Comparison of ENCODE assay signal across 7 mouse cellular contexts in genomic region chr10:82004822-82005221, GRCm38 (mm10). TPM values are rescaled to one million over a fixed set of nuclear protein-coding genes. Genes with fewer than 3 reads are reported as not detected.
DNase-seq lines count a peak whose midpoint lies in the region; ATAC-seq and TF ChIP-seq lines count a peak whose summit lies in the region.
"Not testable (repeated sequence)": the region's sequence is repeated elsewhere in the genome, so short reads cannot be mapped to it uniquely, and the experiment has no call there.

No protein-coding gene starts in this region.

- not testable (repeated sequence) for H3K4me1 ChIP-seq in CH12.LX (ENCODE audit: control insufficient read depth in 1 of 2, insufficient read depth in 2 of 2); liver, embryonic 14.5 days (replicated peaks; ENCODE audit: control insufficient read depth in 2 of 2, insufficient read depth in 2 of 2, low read length in 1 of 2); stomach, postnatal 0 days (replicated peaks; ENCODE audit: control insufficient read depth, insufficient read depth)

- H3K4me2 ChIP-seq in CH12.LX (ENCODE audit: insufficient read depth, low read depth, poor library complexity, severe bottlenecking); liver, embryonic 14.5 days (ENCODE audit: low read depth); stomach, postnatal 0 days (replicated peaks; ENCODE audit: low read depth): not testable (repeated sequence)

- not testable (repeated sequence) for H3K27ac ChIP-seq in CH12.LX (ENCODE audit: insufficient read depth, low read depth); liver, embryonic 14.5 days; stomach, postnatal 0 days (replicated peaks)

- H3K9ac ChIP-seq in CH12.LX (ENCODE audit: insufficient read depth, low read depth); liver, embryonic 14.5 days (replicated peaks); stomach, postnatal 0 days (ENCODE audit: low read length): not testable (repeated sequence)

- DNase-seq in CH12.LX (ENCODE audit: extremely low read depth), result peak; percentile 53
- peak; percentile 24 for DNase-seq in WW6 (ENCODE audit: low read depth, low spot score)
- peak; percentile 15 for DNase-seq in embryo, embryonic 10.5 days (ENCODE audit: low spot score)
- DNase-seq in induced T-regulatory cell, adult 2 months (ENCODE audit: low read depth), result peak; percentile 83
- peak; percentile 2 to 20 (median 7) for DNase-seq in liver, embryonic 14.5 days (ENCODE audit: low read depth in 3 of 3, low spot score in 3 of 3)
- DNase-seq in mesoderm, embryonic 11.5 days (ENCODE audit: low read depth, low spot score), result peak; percentile 15
- not testable (repeated sequence) for DNase-seq in stomach, postnatal 0 days (ENCODE audit: low spot score)

- H3K36me3 ChIP-seq in CH12.LX (replicated peaks in 1 of 2; ENCODE audit: control insufficient read depth in 1 of 2, insufficient read depth in 1 of 2, low read length in 1 of 2); liver, embryonic 14.5 days (replicated peaks; ENCODE audit: control insufficient read depth, insufficient read depth, low read depth); stomach, postnatal 0 days (ENCODE audit: control insufficient read depth, insufficient read depth, low read length): not testable (repeated sequence)

- TF ChIP-seq EP300 in CH12.LX (IDR thresholded peaks at IDR 0.05; ENCODE audit: low read length); liver, embryonic 14.5 days (IDR thresholded peaks at IDR 0.05; ENCODE audit: low read depth); stomach, postnatal 0 days (optimal IDR thresholded peaks at IDR 0.05): not testable (repeated sequence)

- TF ChIP-seq POLR2A in CH12.LX (IDR thresholded peaks at IDR 0.05; ENCODE audit: low read depth, low read length), result not testable (repeated sequence)

- not testable (repeated sequence) for H3K79me2 ChIP-seq in CH12.LX (replicated peaks; ENCODE audit: control insufficient read depth, extremely low read depth, insufficient read depth, poor library complexity, severe bottlenecking)

- 24% methylated on average over 1 of the region's 2 CpGs for WGBS in liver, embryonic 14.5 days (ENCODE audit: insufficient replicate concordance)
- 36% methylated on average over 1 of the region's 2 CpGs for WGBS in stomach, postnatal 0 days

- dilution Hi-C loops in CH12.LX (cut with MboI; ENCODE audit: extremely low pct_ligation_motif_present, extremely low pct_unique_long_range_greater_than_20kb, low sequenced_read_pairs), result not testable (repeated sequence)

- TF ChIP-seq CTCF in CH12.LX (conservative IDR thresholded peaks at IDR 0.05 in 1 of 2, IDR thresholded peaks at IDR 0.05 in 1 of 2; ENCODE audit: low read depth in 2 of 2, low read length in 2 of 2), result peak; percentile 16 to 43; a peak in 2 of 4 replicates
- peak; percentile 50 for TF ChIP-seq CTCF in liver, embryonic 14.5 days (IDR thresholded peaks at IDR 0.05; ENCODE audit: low read depth)
- peak; percentile 27; the same call in 1 of the 2 replicates for TF ChIP-seq CTCF in stomach, postnatal 0 days (IDR thresholded peaks at IDR 0.05; ENCODE audit: low read depth)

- TF ChIP-seq RAD21 in CH12.LX (IDR thresholded peaks at IDR 0.05; ENCODE audit: low read depth, low read length), result not testable (repeated sequence)

- H3K4me3 ChIP-seq in CH12.LX (replicated peaks in 1 of 3; ENCODE audit: low read depth in 2 of 3, low read length in 2 of 3, poor library complexity in 1 of 3); liver, embryonic 14.5 days (ENCODE audit: insufficient read depth in 1 of 2, low read depth in 2 of 2, low read length in 2 of 2); stomach, postnatal 0 days (ENCODE audit: low read depth, low read length): not testable (repeated sequence)

- not testable (repeated sequence) for H3K27me3 ChIP-seq in CH12.LX (replicated peaks); liver, embryonic 14.5 days (ENCODE audit: control insufficient read depth, insufficient read depth, low read length); stomach, postnatal 0 days (ENCODE audit: control insufficient read depth, insufficient read depth, low read length)

- H3K9me3 ChIP-seq in CH12.LX (replicated peaks; ENCODE audit: low read length); liver, embryonic 14.5 days (ENCODE audit: control insufficient read depth, low read length); stomach, postnatal 0 days (ENCODE audit: control insufficient read depth, low read length): not testable (repeated sequence)

- in situ Hi-C loops in CH12.LX (cut with MboI; ENCODE audit: low pct_ligation_motif_present, low pct_unique_long_range_greater_than_20kb, low sequenced_read_pairs), result not testable (repeated sequence)

- not testable (repeated sequence) for ATAC-seq in liver, embryonic 14.5 days (ENCODE audit: insufficient read depth); stomach, postnatal 0 days (ENCODE audit: low FRiP score, low TSS enrichment)

RNA-seq across cellular contexts. Expression of gene Zfp873, which starts 43.1 kb away (rescaled TPM):
- 4.3 and 5.2 TPM in 2 replicates for total RNA-seq in CH12.LX (2012; rRNA removed)
- total RNA-seq in CH12.LX (2014; rRNA removed), result 8.1 and 8.8 TPM in 2 replicates
- 2.9 and 3.3 TPM in 2 replicates for polyA plus RNA-seq in CH12.LX (2012; ENCODE audit: insufficient read length, low read depth)
- polyA plus RNA-seq in liver, embryonic 14.5 days (2012; rRNA removed), result 0.90 and 1.6 TPM in 2 replicates
- 1.7 TPM in 2 replicates for polyA plus RNA-seq in liver, embryonic 14.5 days (2014; fragmentation: Nextera tagmentation; extraction: Ambion mirVana)
- 5.1 and 5.3 TPM in 2 replicates for polyA plus RNA-seq in stomach, postnatal 0 days (2015; fragmentation: Nextera tagmentation; extraction: Ambion mirVana)
